Mouse (Mus musculus) liver, embryonic 14.5 days (tissue): Measurements from ENCODE around the gene Gucy2d. TPM values are rescaled to one million over a fixed set of nuclear protein-coding genes. Genes with fewer than 3 reads are reported as not detected.

Source experiments
- ATAC-seq: fragments of 200-750 bp; cut with Nextera tagmentation; 2 replicates; pipeline ENCODE4 v1.8.0; 2017; ENCODE audit warnings: moderate number of reproducible peaks, mild to moderate bottlenecking, moderate library complexity; ENCODE audit not compliant: insufficient read depth
- DNase-seq, 3 experiments: peaks; one replicate each; pipeline ENCODE4 v3.0.0-alpha.2; 2012 to 2013; ENCODE audit warnings: low read depth in 3 of 3, low spot score in 3 of 3
- H3K27ac ChIP-seq: fragments of 300-500 bp; sonication (generic); 2 replicates; pipeline ENCODE4 v1.5.1; 2014; ENCODE audit warnings: moderate library complexity, mild to moderate bottlenecking, control low read depth, inconsistent platforms
- H3K27me3 ChIP-seq: fragments of 300-500 bp; sonication (generic); 2 replicates; pipeline ENCODE4 v1.6.1; 2014; ENCODE audit warnings: mild to moderate bottlenecking, low read length, moderate library complexity; ENCODE audit not compliant: control insufficient read depth, insufficient read depth
- H3K36me3 ChIP-seq: fragments of 300-500 bp; sonication (generic); replicated peaks from 2 replicates; pipeline ENCODE4 v1.6.1; 2014; ENCODE audit warnings: low read depth; ENCODE audit not compliant: control insufficient read depth, insufficient read depth
- H3K4me1 ChIP-seq, 2 experiments: fragments of 200-500 bp in 1 of 2; fragments of 300-500 bp in 1 of 2; sonication (generic) in 1 of 2; replicated peaks; 2 replicates each; pipeline ENCODE4 v1.6.1; 2012 to 2014; ENCODE audit warnings: antibody characterized with exemption in 1 of 2, inconsistent platforms in 1 of 2, low read length in 1 of 2; ENCODE audit not compliant: control insufficient read depth in 2 of 2, insufficient read depth in 2 of 2
- H3K4me2 ChIP-seq: fragments of 300-500 bp; sonication (generic); 2 replicates; pipeline ENCODE4 v1.6.1; 2014; ENCODE audit warnings: low read depth, mild to moderate bottlenecking, control low read depth, moderate library complexity
- H3K4me3 ChIP-seq, 2 experiments: fragments of 200-500 bp in 1 of 2; fragments of 300-500 bp in 1 of 2; sonication (generic) in 1 of 2; 2 replicates each; pipeline ENCODE4 v1.5.1; 2012 to 2014; ENCODE audit warnings: low read depth in 2 of 2, low read length in 2 of 2, mild to moderate bottlenecking in 2 of 2, control low read depth in 1 of 2, inconsistent platforms in 1 of 2, moderate library complexity in 1 of 2; ENCODE audit not compliant: insufficient read depth in 1 of 2
- H3K9ac ChIP-seq: fragments of 300-500 bp; sonication (generic); replicated peaks from 2 replicates; pipeline ENCODE4 v1.6.1; 2014; ENCODE audit warnings: mild to moderate bottlenecking, control low read depth, moderate library complexity
- H3K9me3 ChIP-seq: fragments of 300-500 bp; sonication (generic); 2 replicates; pipeline ENCODE4 v1.6.1; 2016; ENCODE audit warnings: low read length, mixed read lengths; ENCODE audit not compliant: control insufficient read depth
- CTCF ChIP-seq: IDR thresholded peaks from 2 replicates; pipeline ENCODE4 v1.5.1; 2016; ENCODE audit warnings: antibody characterized with exemption, low read depth, control low read depth
- EP300 ChIP-seq: IDR thresholded peaks from 2 replicates; pipeline ENCODE4 v1.6.1; 2016; ENCODE audit warnings: antibody characterized with exemption, low read depth
- WGBS: fragments of 180-500 bp; shearing (Covaris S2); extraction: QIAGEN DNeasy Blood & Tissue Kit; methylation state at CpG from one replicate; pipeline ENCODE4 v1.1.7; 2014; ENCODE audit not compliant: insufficient replicate concordance; 5-methylcytosine and 5-hydroxymethylcytosine counted together
- polyA plus RNA-seq, 2 experiments: library from polyadenylated mRNA; depleted of rRNA in 1 of 2; stranded (reverse) in 1 of 2; unstranded in 1 of 2; fragments of >200 nt; fragmentation: Nextera tagmentation in 1 of 2; extraction: Ambion mirVana in 1 of 2; gene quantifications; 2 replicates each; pipeline versions ENCODE4 v1.2.1 to v1.2.3; 2012 to 2014

The Gucy2d gene
- polyA plus RNA-seq, 2 experiments: not detected

DNA sequence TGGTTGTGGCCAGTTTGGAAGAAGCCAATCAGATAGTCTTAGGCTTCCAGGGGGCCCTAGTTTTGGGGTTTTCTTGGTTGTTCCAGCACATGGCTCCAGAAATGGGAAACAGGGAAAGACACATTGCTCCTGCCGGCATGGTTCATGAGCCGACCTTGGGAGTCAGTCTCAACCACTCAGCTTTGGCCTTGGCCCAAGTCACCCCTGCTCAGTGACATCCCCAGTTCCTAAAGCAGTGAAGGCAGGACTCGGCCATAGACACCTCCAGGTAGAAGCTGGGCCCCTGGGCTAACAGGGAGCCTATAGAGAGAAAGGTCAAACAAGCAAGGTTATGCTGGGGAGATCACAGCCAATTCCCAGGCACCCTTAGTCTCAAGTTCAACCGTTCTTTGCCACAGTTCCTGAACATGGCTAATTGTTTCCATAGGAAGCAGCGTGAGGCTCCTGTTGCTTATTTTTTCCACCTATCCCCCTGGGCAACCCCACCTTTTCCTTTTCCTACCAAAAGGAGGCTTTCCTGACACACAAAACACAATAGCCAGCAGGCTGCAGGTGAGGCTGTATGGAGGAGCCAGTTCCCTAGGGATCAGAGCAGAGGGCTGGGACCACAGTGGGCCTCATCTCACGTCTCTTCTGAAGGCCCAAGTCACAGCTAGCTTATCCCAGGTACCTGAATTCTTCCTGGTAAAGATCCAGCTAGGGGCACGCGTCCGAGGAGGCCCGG, 14.3 kb downstream of the Gucy2d start:
- DNase-seq (no peak), ATAC-seq (no peak)
- no peaks in the 10 kb centered on the region for H3K27me3 ChIP-seq
- H3K4me2 ChIP-seq: no peak overlapping the region
- no peaks in the 10 kb centered on the region for H3K4me1 ChIP-seq
- H3K4me3 ChIP-seq: no peak overlapping the region
- H3K9ac ChIP-seq: no peak overlapping the region
- H3K9me3 ChIP-seq: no peaks in the 10 kb centered on the region
- 65% methylated on average over 10 of the region's 10 CpGs for WGBS
- TF ChIP-seq EP300 (no peak), CTCF (no peak)
- H3K27ac ChIP-seq: no peak overlapping the region
- H3K36me3 ChIP-seq: no peaks in the 10 kb centered on the region

DNA sequence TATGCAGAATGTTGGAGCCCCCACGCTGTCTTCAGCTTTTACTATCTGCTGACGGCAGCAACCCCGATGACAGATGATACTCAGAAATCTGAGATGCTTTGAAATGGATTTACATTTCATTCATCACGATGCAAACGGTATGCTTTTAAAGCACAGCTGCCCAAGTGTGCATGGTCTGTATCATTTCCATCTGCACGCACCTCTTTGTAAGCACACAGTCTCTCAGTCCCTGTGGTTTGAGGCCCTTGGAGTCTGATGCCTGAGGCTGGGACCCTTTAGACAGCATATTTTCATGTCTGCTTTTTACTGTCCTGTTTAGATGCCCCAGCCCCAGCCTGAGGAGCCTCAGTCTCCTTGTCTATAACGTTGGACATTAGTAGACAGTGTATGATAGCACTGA, 20.1 kb downstream of the Gucy2d start:
- TF ChIP-seq EP300 (no peak), CTCF (no peak)
- Histone ChIP-seq H3K4me3 (no peak overlapping the region), H3K9ac (no peak overlapping the region), H3K4me2 (no peak overlapping the region), H3K4me1 (no peaks in the 10 kb centered on the region), H3K27ac (no peak overlapping the region), H3K9me3 (no peaks in the 10 kb centered on the region), H3K27me3 (no peaks in the 10 kb centered on the region), H3K36me3 (no peaks in the 10 kb centered on the region)
- DNase-seq (no peak), ATAC-seq (no peak)
- WGBS: 61% methylated on average over 7 of the region's 7 CpGs

DNA sequence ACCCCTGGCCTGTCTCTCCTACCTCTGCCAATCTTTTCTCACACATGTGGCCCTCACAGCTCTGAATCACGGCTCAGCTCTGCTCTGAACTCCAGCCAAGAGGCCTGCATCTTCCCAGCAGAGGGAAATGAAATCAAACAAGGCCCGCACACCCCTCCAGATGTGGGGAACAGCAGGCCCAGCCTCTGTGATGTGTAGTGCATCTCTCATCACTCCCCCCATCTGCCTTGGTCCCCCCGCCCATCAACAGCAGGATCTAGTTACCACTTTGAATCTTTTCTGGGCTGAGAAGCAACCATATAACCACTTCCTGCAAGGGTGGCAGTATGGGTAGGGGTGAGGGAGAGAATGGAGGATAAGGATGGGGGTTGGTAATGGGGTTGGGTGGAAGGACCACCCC, 28.9 kb downstream of the Gucy2d start:
- no peak overlapping the region for H3K4me3 ChIP-seq
- no peak overlapping the region for H3K27ac ChIP-seq
- H3K9me3 ChIP-seq: no peaks in the 10 kb centered on the region
- H3K27me3 ChIP-seq: no peaks in the 10 kb centered on the region
- TF ChIP-seq CTCF: no peak
- TF ChIP-seq EP300: no peak
- WGBS: 34% methylated on average over 3 of the region's 3 CpGs
- no peaks in the 10 kb centered on the region for H3K36me3 ChIP-seq
- H3K9ac ChIP-seq: no peak overlapping the region
- no peak overlapping the region for H3K4me2 ChIP-seq
- ATAC-seq: no peak
- no peak for DNase-seq
- no peaks in the 10 kb centered on the region for H3K4me1 ChIP-seq

DNA sequence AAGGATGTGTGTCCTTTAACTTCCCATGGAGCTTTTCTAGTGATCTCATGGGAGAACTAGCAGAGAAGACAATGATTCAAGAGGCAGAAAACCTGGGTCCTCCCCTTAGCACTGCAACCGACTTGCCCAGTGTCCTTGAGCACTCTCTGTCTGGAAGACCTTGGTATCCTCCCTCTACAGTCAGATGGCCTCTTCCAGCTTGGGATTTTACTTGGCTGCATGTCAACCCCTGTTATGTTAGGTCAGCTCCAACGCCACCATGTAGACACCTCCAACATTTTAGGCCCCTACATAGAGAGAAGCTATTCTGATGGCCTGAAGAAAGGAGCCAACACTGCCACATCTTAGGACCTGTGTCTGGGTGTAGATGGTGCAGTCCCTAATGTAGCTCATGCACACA, 32.3 kb downstream of the Gucy2d start:
- TF ChIP-seq EP300: no peak
- Histone ChIP-seq H3K27me3 (no peaks in the 10 kb centered on the region), H3K36me3 (no peaks in the 10 kb centered on the region), H3K27ac (no peak overlapping the region), H3K9me3 (no peaks in the 10 kb centered on the region), H3K4me1 (no peaks in the 10 kb centered on the region), H3K4me2 (no peak overlapping the region), H3K4me3 (no peak overlapping the region), H3K9ac (no peak overlapping the region)
- WGBS: 57% methylated on average over 2 of the region's 2 CpGs
- DNase-seq (no peak), ATAC-seq (no peak)

DNA sequence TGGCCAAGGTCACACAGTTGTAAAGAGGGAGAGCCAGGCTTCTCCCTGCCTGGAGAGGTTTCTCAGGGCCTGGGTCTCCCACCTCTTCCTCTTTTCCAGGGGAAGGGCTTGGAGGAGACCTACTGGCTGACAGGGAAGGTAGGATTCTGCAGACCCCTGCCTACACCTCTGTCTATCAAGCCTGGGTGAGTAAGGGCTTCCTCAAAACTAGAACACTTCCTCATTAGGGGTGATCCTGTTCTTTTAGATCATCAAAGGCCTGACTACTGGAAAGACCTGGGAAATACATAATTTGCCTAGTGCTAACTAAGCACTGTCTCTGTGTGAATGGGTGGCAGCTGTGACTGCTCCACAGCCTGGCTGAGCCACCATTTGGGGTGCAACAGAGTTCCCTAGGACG, 34.3 kb downstream of the Gucy2d start:
- H3K9ac ChIP-seq: no peak overlapping the region
- no peaks in the 10 kb centered on the region for H3K9me3 ChIP-seq
- DNase-seq (no peak), ATAC-seq (no peak)
- H3K4me1 ChIP-seq: no peaks in the 10 kb centered on the region
- no peak overlapping the region for H3K27ac ChIP-seq
- WGBS: 42% methylated on average over 1 of the region's 1 CpGs
- H3K27me3 ChIP-seq: no peaks in the 10 kb centered on the region
- H3K4me2 ChIP-seq: no peak overlapping the region
- TF ChIP-seq CTCF: no peak
- TF ChIP-seq EP300: no peak
- H3K4me3 ChIP-seq: no peak overlapping the region
- no peaks in the 10 kb centered on the region for H3K36me3 ChIP-seq
